Mouse (Mus musculus) telencephalon, adult 2 months (tissue): Measurements from ENCODE around the gene Pdxk.
"Not testable (repeated sequence)": the region's sequence is repeated elsewhere in the genome, so short reads cannot be mapped to it uniquely, and the experiment has no call there.

ENCODE experiments used
- DNase-seq: peaks from one replicate; pipeline ENCODE4 v3.0.0-alpha.2; 2011; ENCODE audit warnings: low read depth, low spot score

Pdxk gene

GRCm38 (mm10) chr10:78417888-78418287 lies 46.9 kb downstream of the Pdxk start:
- peak; percentile 48 for DNase-seq

GRCm38 (mm10) chr10:78414936-78415335 lies 49.8 kb downstream of the Pdxk start:
- DNase-seq = not testable (repeated sequence)

GRCm38 (mm10) chr10:78413152-78413520 lies 51.6 kb downstream of the Pdxk start:
- DNase-seq = no peak

- peak; percentile 91 for DNase-seq
Observed at GRCm38 (mm10) chr10:78412319-78413151, 52.2 kb downstream of the Pdxk start, which contains the start of gene Rrp1. TSS of gene Rrp1 (minus strand) at chr10:78413043.

GRCm38 (mm10) chr10:78411851-78412250 lies 52.9 kb downstream of the Pdxk start:
- DNase-seq = no peak

- no peak for DNase-seq
Observed at GRCm38 (mm10) chr10:78409035-78409788, 55.6 kb downstream of the Pdxk start.

- DNase-seq = no peak
Observed at GRCm38 (mm10) chr10:78407132-78407531, 57.6 kb downstream of the Pdxk start.

- DNase-seq = no peak
Observed at GRCm38 (mm10) chr10:78406152-78406551, 58.6 kb downstream of the Pdxk start.

GRCm38 (mm10) chr10:78402301-78402922 lies 62.4 kb downstream of the Pdxk start:
- no peak for DNase-seq

GRCm38 (mm10) chr10:78401127-78401526 lies 63.6 kb downstream of the Pdxk start:
- no peak for DNase-seq

GRCm38 (mm10) chr10:78399090-78399657 lies 65.6 kb downstream of the Pdxk start:
- no peak for DNase-seq

GRCm38 (mm10) chr10:78396625-78396885 lies 68.2 kb downstream of the Pdxk start:
- DNase-seq = no peak

GRCm38 (mm10) chr10:78395819-78396624 lies 68.8 kb downstream of the Pdxk start:
- peak; percentile 98 for DNase-seq

GRCm38 (mm10) chr10:78395377-78395776 lies 69.4 kb downstream of the Pdxk start:
- no peak for DNase-seq

- DNase-seq = no peak
Observed at GRCm38 (mm10) chr10:78392072-78392471, 72.7 kb downstream of the Pdxk start.

GRCm38 (mm10) chr10:78390982-78391470 lies 73.7 kb downstream of the Pdxk start:
- no peak for DNase-seq

GRCm38 (mm10) chr10:78388216-78388980 lies 76.4 kb downstream of the Pdxk start:
- peak; percentile 77 for DNase-seq
